Mouse (Mus musculus) spleen, adult 2 months (tissue): Measurements from ENCODE around the gene Olfr922. TPM values are rescaled to one million over a fixed set of nuclear protein-coding genes. Genes with fewer than 3 reads are reported as not detected.

Experiments
- DNase-seq, 2 experiments: peaks; one replicate each; pipeline versions ENCODE4 v3.0.0 to v3.0.0-alpha.2; 2012 to 2021; ENCODE audit warnings: low spot score in 2 of 2, low read depth in 1 of 2
- H3K27ac ChIP-seq: fragments of 200-500 bp; 2 replicates; pipeline ENCODE4 v1.5.1; 2012; ENCODE audit warnings: low read length, inconsistent platforms; ENCODE audit not compliant: insufficient read depth
- H3K27me3 ChIP-seq: fragments of 200-500 bp; 2 replicates; pipeline ENCODE4 v1.6.1; 2012; ENCODE audit warnings: mild to moderate bottlenecking, moderate library complexity, low read length, inconsistent platforms; ENCODE audit not compliant: control insufficient read depth, insufficient read depth
- H3K36me3 ChIP-seq: fragments of 200-500 bp; 2 replicates; pipeline ENCODE4 v1.6.1; 2012; ENCODE audit warnings: mild to moderate bottlenecking, low read length, inconsistent platforms; ENCODE audit not compliant: control insufficient read depth, insufficient read depth
- H3K4me1 ChIP-seq: fragments of 200-500 bp; 2 replicates; pipeline ENCODE4 v1.6.1; 2011; ENCODE audit warnings: inconsistent platforms; ENCODE audit not compliant: control insufficient read depth, insufficient read depth, insufficient read length
- H3K4me3 ChIP-seq: fragments of 200-500 bp; 2 replicates; pipeline ENCODE4 v1.5.1; 2011; ENCODE audit warnings: mild to moderate bottlenecking, inconsistent platforms; ENCODE audit not compliant: insufficient read depth, insufficient read length; ENCODE audit errors: extremely low read depth
- CTCF ChIP-seq: fragments of 200-500 bp; IDR thresholded peaks from 2 replicates; pipeline ENCODE4 v1.5.1; 2011; ENCODE audit warnings: mild to moderate bottlenecking, inconsistent platforms; ENCODE audit not compliant: insufficient read depth, insufficient read length, insufficient replicate concordance; ENCODE audit errors: extremely low read depth
- POLR2A ChIP-seq: fragments of 200-500 bp; IDR thresholded peaks from 2 replicates; pipeline ENCODE4 v1.6.1; 2011; ENCODE audit warnings: low read depth, low read length, inconsistent platforms
- WGBS: fragments of 180-500 bp; shearing (Covaris S2); methylation state at CpG from one replicate; pipeline ENCODE4 v1.1.7; 2018; 5-methylcytosine and 5-hydroxymethylcytosine counted together
- polyA plus RNA-seq: library from polyadenylated mRNA; depleted of rRNA; stranded (reverse); fragments of >200 nt; gene quantifications from 2 replicates; pipeline ENCODE4 v1.2.3, GENCODE M21; 2012; rRNA removed

Olfr922 gene
- polyA plus RNA-seq, 1 experiment = not detected

GRCm38 (mm10) chr9:38844149-38844548 is 29.7 kb downstream of the Olfr922 start, which contains the start of gene Olfr924:
TSS of gene Olfr924 (plus strand) at chr9:38844449.
- H3K36me3 ChIP-seq = no peaks in the 10 kb centered on the region
- no peak within 1 kb of the TSS for H3K4me3 ChIP-seq
- H3K4me1 ChIP-seq = no peaks in the 10 kb centered on the region
- 92% methylated on average over 1 of the region's 1 CpGs for WGBS
- DNase-seq = no peak
- H3K27ac ChIP-seq = no peak within 1 kb of the TSS
- H3K27me3 ChIP-seq = no peaks in the 10 kb centered on the region
- TF ChIP-seq POLR2A (no peak), CTCF (no peak)

- Histone ChIP-seq H3K27me3 (no peaks in the 10 kb centered on the region), H3K27ac (no peak within 1 kb of the TSS), H3K4me1 (no peaks in the 10 kb centered on the region), H3K36me3 (no peaks in the 10 kb centered on the region), H3K4me3 (no peak within 1 kb of the TSS)
- no peak for DNase-seq
- TF ChIP-seq CTCF (no peak), POLR2A (no peak)
These were observed 40.3 kb downstream of the Olfr922 start, which contains the start of gene Olfr26 for GRCm38 (mm10) chr9:38854760-38855159. TSS of gene Olfr26 (plus strand) at chr9:38855060.

Other genes starting within 250 kb of the Olfr922 start
- gene Olfr912, start 234.4 kb upstream of the Olfr922 start, polyA plus RNA-seq = not detected in 2 replicates
- gene Olfr913, start 221.9 kb upstream of the Olfr922 start, polyA plus RNA-seq = not detected in 2 replicates
- not detected in 2 replicates for gene Olfr914, start 209.5 kb upstream of the Olfr922 start, polyA plus RNA-seq
- not detected in 2 replicates for gene Olfr916, start 154.7 kb upstream of the Olfr922 start, polyA plus RNA-seq
- not detected in 2 replicates for gene Olfr917, start 148.8 kb upstream of the Olfr922 start, polyA plus RNA-seq
- not detected in 2 replicates for gene Olfr918, start 140.0 kb upstream of the Olfr922 start, polyA plus RNA-seq
- gene Olfr919, start 110.9 kb upstream of the Olfr922 start, polyA plus RNA-seq = not detected in 2 replicates
- 5.1 and 5.5 TPM in 2 replicates for gene Vwa5a, start 96.3 kb upstream of the Olfr922 start, polyA plus RNA-seq
- 0.05 and 0.06 TPM in 2 replicates for gene Olfr920, start 62.3 kb upstream of the Olfr922 start, polyA plus RNA-seq
- gene Olfr921, start 41.5 kb upstream of the Olfr922 start, polyA plus RNA-seq = not detected in 2 replicates
- not detected in 2 replicates for gene Olfr923, start 11.9 kb downstream of the Olfr922 start, polyA plus RNA-seq
- gene Olfr924, start 29.8 kb downstream of the Olfr922 start, polyA plus RNA-seq = not detected in 2 replicates
- gene Olfr26, start 40.4 kb downstream of the Olfr922 start, polyA plus RNA-seq = not detected in 2 replicates
- gene Olfr926, start 62.5 kb downstream of the Olfr922 start, polyA plus RNA-seq = not detected in 2 replicates
- gene Olfr930, start 115.2 kb downstream of the Olfr922 start, polyA plus RNA-seq = not detected in 2 replicates
- not detected in 2 replicates for gene Olfr933, start 157.7 kb downstream of the Olfr922 start, polyA plus RNA-seq
- not detected in 2 replicates for gene Olfr934, start 173.7 kb downstream of the Olfr922 start, polyA plus RNA-seq
- not detected in 2 replicates for gene Olfr935, start 185.1 kb downstream of the Olfr922 start, polyA plus RNA-seq
- gene Olfr146, start 208.8 kb downstream of the Olfr922 start, polyA plus RNA-seq = not detected in 2 replicates